In the genomic region with DNA sequence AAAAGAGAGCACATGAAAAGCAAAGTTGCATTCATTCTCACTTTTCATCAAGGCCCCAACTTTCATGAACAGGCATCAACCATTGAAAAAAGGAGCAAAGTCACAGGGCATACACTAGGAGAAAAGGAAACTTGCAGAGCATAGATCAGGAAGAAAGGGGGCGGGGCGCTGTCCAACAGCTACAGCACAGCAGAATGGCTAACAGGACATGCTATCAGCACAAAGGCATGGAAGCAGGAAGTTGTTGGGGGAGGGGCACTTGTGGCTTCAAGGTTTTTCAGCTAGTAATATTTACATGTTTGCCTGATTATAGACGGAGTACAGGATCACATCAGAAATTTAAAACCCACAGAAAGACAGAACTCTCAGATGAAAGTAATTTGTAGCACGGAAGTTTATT, we compare ENCODE assay signal across 8 mouse cellular contexts.
DNase-seq lines count a peak whose midpoint lies in the region; ATAC-seq lines count a peak whose summit lies in the region.

No protein-coding gene starts in this region.

- peaks cover 7% of the 10 kb centered on the region; the same call in 1 of the 2 replicates for H3K4me1 ChIP-seq in limb, embryonic 13.5 days

- H3K27ac ChIP-seq in limb, embryonic 13.5 days: no peak overlapping the region

- H3K36me3 ChIP-seq in limb, embryonic 13.5 days: no peaks in the 10 kb centered on the region
- H3K36me3 ChIP-seq in splenic B cell, adult 2 months (ENCODE audit: control insufficient read depth, insufficient read depth, low read length, poor library complexity, severe bottlenecking): no peaks in the 10 kb centered on the region

- peak; percentile 91 for ATAC-seq in common myeloid progenitor, adult 5-6 weeks (replicated peaks; ENCODE audit: low read depth, poor library complexity, severe bottlenecking)
- 0 out of 2 replicates have a peak, but pooled peaks have one; percentile 61 for ATAC-seq in limb, embryonic 13.5 days (ENCODE audit: low FRiP score, low read depth)

- H3K27me3 ChIP-seq in limb, embryonic 13.5 days: no peaks in the 10 kb centered on the region
- H3K27me3 ChIP-seq in splenic B cell, adult 2 months (ENCODE audit: control insufficient read depth, insufficient read depth, low read length, poor library complexity, severe bottlenecking): no peaks in the 10 kb centered on the region

- no peak overlapping the region for H3K4me3 ChIP-seq in limb, embryonic 13.5 days

- DNase-seq in kidney, adult 9 months: peak; percentile 10
- no peak for DNase-seq in kidney, adult 11 months
- DNase-seq in splenic B cell, adult 2 months (ENCODE audit: low read depth, low spot score): peak; percentile 36
- DNase-seq in left cerebral cortex, postnatal 4 days: no peak
- DNase-seq in Muller cell, postnatal 12 days (ENCODE audit: inconsistent ontology term): no peak
- DNase-seq in left cerebral cortex, postnatal 14 days (ENCODE audit: low spot score in 2 of 2): no peak

- WGBS in limb, embryonic 13.5 days: 65% methylated on average over 4 of the region's 4 CpGs

- H3K9me3 ChIP-seq in limb, embryonic 13.5 days: no peaks in the 10 kb centered on the region

- H3K9ac ChIP-seq in limb, embryonic 13.5 days: no peak overlapping the region

- intact Hi-C loops in left cerebral cortex, postnatal 4 days (cut with DNase I): no loop called here
- intact Hi-C loops in left cerebral cortex, postnatal 14 days (cut with DNase I): no loop called here

- no peak overlapping the region for H3K4me2 ChIP-seq in limb, embryonic 13.5 days (replicated peaks)

Comparison
In these comparisons a context has a peak if more than half of its experiments do, and no peak if none do; other contexts are left out.
1. DNase-seq: peak in kidney, adult 9 months (single experiment) and splenic B cell, adult 2 months (single experiment); none in kidney, adult 11 months (single experiment), left cerebral cortex, postnatal 4 days (single experiment), Muller cell, postnatal 12 days (single experiment) and left cerebral cortex, postnatal 14 days (0 of 2).